Mouse (Mus musculus): ENCODE data around the gene Zbtb7b. TPM values are rescaled to one million over a fixed set of nuclear protein-coding genes. Genes with fewer than 3 reads are reported as not detected.
A peak's percentile ranks its signal among the peaks of the same experiment; 100 is the strongest.

Zbtb7b gene
- total RNA-seq, 2 experiments from 2014 or later, result 12.1 to 15.1 TPM

- no peak for DNase-seq (ENCODE audit: low spot score in 2 of 2)
Observed at GRCm38 (mm10) chr3:89390699-89391662, 3.6 kb downstream of the Zbtb7b start.

- DNase-seq (ENCODE audit: low spot score in 2 of 2), result no peak
Observed at GRCm38 (mm10) chr3:89390111-89390515, 4.5 kb downstream of the Zbtb7b start.

GRCm38 (mm10) chr3:89388901-89389740 is 5.5 kb downstream of the Zbtb7b start:
- DNase-seq (ENCODE audit: low spot score in 2 of 2), result no peak

- no peak for DNase-seq (ENCODE audit: low spot score in 2 of 2)
Observed at GRCm38 (mm10) chr3:89388134-89388881, 6.3 kb downstream of the Zbtb7b start.

GRCm38 (mm10) chr3:89387632-89388031 is 6.9 kb downstream of the Zbtb7b start:
- no peak for DNase-seq (ENCODE audit: low spot score in 2 of 2)

GRCm38 (mm10) chr3:89386438-89387420 is 7.8 kb downstream of the Zbtb7b start:
- no peak for DNase-seq (ENCODE audit: low spot score in 2 of 2)

GRCm38 (mm10) chr3:89385451-89385850 is 9.1 kb downstream of the Zbtb7b start:
- no peak for DNase-seq (ENCODE audit: low spot score in 2 of 2)

- DNase-seq (ENCODE audit: low spot score in 2 of 2), result no peak
Observed at GRCm38 (mm10) chr3:89384331-89385076, 10.1 kb downstream of the Zbtb7b start.

- no peak for DNase-seq (ENCODE audit: low spot score in 2 of 2)
Observed at GRCm38 (mm10) chr3:89383651-89384255, 10.8 kb downstream of the Zbtb7b start.

GRCm38 (mm10) chr3:89382950-89383349 is 11.6 kb downstream of the Zbtb7b start:
- DNase-seq (ENCODE audit: low spot score in 2 of 2), result no peak

- DNase-seq (ENCODE audit: low spot score in 2 of 2), result no peak
Observed at GRCm38 (mm10) chr3:89382033-89382882, 12.3 kb downstream of the Zbtb7b start.

- no peak for DNase-seq (ENCODE audit: low spot score in 2 of 2)
Observed at GRCm38 (mm10) chr3:89381233-89381632, 13.3 kb downstream of the Zbtb7b start.

- DNase-seq (ENCODE audit: low spot score in 2 of 2), result no peak
Observed at GRCm38 (mm10) chr3:89380711-89381110, 13.9 kb downstream of the Zbtb7b start.

- no peak for DNase-seq (ENCODE audit: low spot score in 2 of 2)
Observed at GRCm38 (mm10) chr3:89380291-89380690, 14.3 kb downstream of the Zbtb7b start.

GRCm38 (mm10) chr3:89379388-89380131 is 15.0 kb downstream of the Zbtb7b start:
- no peak for DNase-seq (ENCODE audit: low spot score in 2 of 2)

- DNase-seq (ENCODE audit: low spot score in 2 of 2), result peak; percentile 57 to 73
Observed at GRCm38 (mm10) chr3:89378394-89379067, 16.0 kb downstream of the Zbtb7b start.
